Mouse (Mus musculus) G1E (cell line): ENCODE data around the gene V1ra8.
"Not testable (repeated sequence)": the region's sequence is repeated elsewhere in the genome, so short reads cannot be mapped to it uniquely, and the experiment has no call there.

Experiments used
- CTCF ChIP-seq: IDR thresholded peaks from 2 replicates; pipeline ENCODE4 v1.5.1; 2012; ENCODE audit warnings: low read depth, low read length, inconsistent platforms, mixed read lengths
- GATA1 ChIP-seq: IDR thresholded peaks from 2 replicates; pipeline ENCODE4 v1.6.1; 2012; ENCODE audit warnings: borderline replicate concordance, low read length, inconsistent platforms, mixed read lengths
- POLR2AphosphoS5 ChIP-seq: IDR thresholded peaks from 2 replicates; pipeline ENCODE4 v1.6.1; 2012; ENCODE audit warnings: low read depth, low read length, inconsistent platforms; ENCODE audit not compliant: insufficient replicate concordance

DNA sequence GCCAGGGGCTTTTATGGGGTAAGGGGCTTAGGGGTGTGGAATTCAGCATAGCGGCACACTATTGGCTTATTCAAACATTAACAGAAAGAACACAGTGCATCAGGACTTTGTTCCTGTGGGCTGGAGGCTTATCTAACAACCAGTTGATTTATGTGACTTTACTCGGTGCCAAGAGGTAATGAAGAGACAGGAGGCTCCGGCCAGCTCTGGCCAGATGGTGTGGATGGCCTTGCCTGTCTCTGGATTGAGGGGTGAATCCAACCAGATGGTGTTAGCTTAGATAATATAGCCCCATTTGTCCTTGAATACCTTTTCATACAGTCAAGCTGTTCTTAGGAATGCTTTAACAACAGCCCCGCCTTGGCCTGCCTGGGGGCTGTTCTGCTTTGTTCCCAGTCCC lies 29.5 kb downstream of the V1ra8 start:
- not testable (repeated sequence) for TF ChIP-seq CTCF, GATA1, POLR2AphosphoS5
